Mouse (Mus musculus) forebrain, embryonic 14.5 days (tissue): ENCODE results near the gene Prrc2b. TPM values are rescaled to one million over a fixed set of nuclear protein-coding genes. Genes with fewer than 3 reads are reported as not detected.

Experiments
- ATAC-seq: fragments of 200-750 bp; cut with Nextera tagmentation; 2 replicates; pipeline ENCODE4 v1.8.0; 2017; ENCODE audit warnings: mild to moderate bottlenecking, moderate library complexity
- DNase-seq: peaks from one replicate; pipeline ENCODE4 v3.0.0-alpha.2; 2015; ENCODE audit warnings: low spot score
- H3K27ac ChIP-seq: fragments of 300-500 bp; sonication (generic); 2 replicates; pipeline ENCODE4 v1.5.1; 2014; ENCODE audit warnings: low read depth, mild to moderate bottlenecking, control low read depth, low read length, moderate library complexity
- H3K27me3 ChIP-seq: fragments of 300-500 bp; sonication (generic); replicated peaks from 2 replicates; pipeline ENCODE4 v1.6.1; 2014; ENCODE audit warnings: low read length, control low read depth, mixed read lengths; ENCODE audit not compliant: control insufficient read depth, insufficient read depth
- H3K36me3 ChIP-seq: fragments of 300-500 bp; sonication (generic); 2 replicates; pipeline ENCODE4 v1.6.1; 2014; ENCODE audit warnings: low read length, control low read depth; ENCODE audit not compliant: control insufficient read depth, insufficient read depth
- H3K4me1 ChIP-seq: fragments of 300-500 bp; sonication (generic); 2 replicates; pipeline ENCODE4 v1.6.1; 2014; ENCODE audit warnings: antibody characterized with exemption, low read length, control low read depth; ENCODE audit not compliant: control insufficient read depth, insufficient read depth
- H3K4me2 ChIP-seq: fragments of 300-500 bp; sonication (generic); 2 replicates; pipeline ENCODE4 v1.6.1; 2014; ENCODE audit warnings: mild to moderate bottlenecking, control low read depth, low read length
- H3K4me3 ChIP-seq: fragments of 300-500 bp; sonication (generic); 2 replicates; pipeline ENCODE4 v1.5.1; 2014; ENCODE audit warnings: low read depth, low read length, control low read depth
- H3K9ac ChIP-seq: fragments of 300-500 bp; sonication (generic); 2 replicates; pipeline ENCODE4 v1.6.1; 2014; ENCODE audit warnings: mild to moderate bottlenecking, low read length, control low read depth, moderate library complexity
- H3K9me3 ChIP-seq: fragments of 300-500 bp; sonication (generic); replicated peaks from 2 replicates; pipeline ENCODE4 v1.6.1; 2016; ENCODE audit warnings: low read length, control low read depth, mixed read lengths; ENCODE audit not compliant: control insufficient read depth
- WGBS: fragments of 180-500 bp; shearing (Covaris S2); extraction: QIAGEN DNeasy Blood & Tissue Kit; methylation state at CpG from one replicate; pipeline ENCODE4 v1.1.7; 2014; 5-methylcytosine and 5-hydroxymethylcytosine counted together
- polyA plus RNA-seq: library from polyadenylated mRNA; unstranded; fragments of >200 nt; fragmentation: Nextera tagmentation; extraction: Ambion mirVana; gene quantifications from 2 replicates; pipeline ENCODE4 v1.2.1, GENCODE M21; 2014

Prrc2b gene
- polyA plus RNA-seq, 1 experiment from 2014 or later, result 53.3 TPM

DNA sequence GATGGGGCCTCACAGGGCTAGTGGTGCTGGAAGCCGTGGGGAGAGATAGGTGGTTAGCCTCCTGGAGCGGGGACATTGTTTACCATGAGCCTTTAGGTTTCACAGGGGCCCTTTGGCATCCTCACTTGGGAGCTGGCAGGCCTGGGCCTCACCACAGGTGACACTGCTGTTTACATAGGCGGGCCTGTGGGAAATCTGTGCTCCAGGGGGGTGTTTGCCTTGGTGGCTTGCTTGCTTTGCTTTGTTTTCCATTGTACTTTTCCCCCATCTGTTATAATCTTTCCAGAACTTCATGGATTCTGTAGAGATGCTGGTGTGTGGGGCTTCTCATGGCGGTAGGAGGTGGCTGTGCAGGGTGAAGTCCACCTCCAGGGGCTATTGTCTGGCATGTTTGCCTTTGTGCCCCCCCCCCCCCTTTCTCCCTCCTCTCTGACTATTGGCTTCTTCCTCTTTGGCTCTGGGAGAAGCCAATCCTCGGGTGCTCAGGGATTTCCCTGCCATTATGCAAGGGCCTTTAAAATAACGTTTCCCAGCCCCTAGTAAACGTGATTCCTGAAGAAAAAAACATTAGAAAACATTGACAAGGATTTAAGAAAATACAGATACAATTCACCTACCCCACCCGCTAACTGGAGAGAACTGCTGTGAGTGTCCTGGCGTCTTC, 3.6 kb downstream of the Prrc2b start:
- WGBS, result 27% methylated on average over 9 of the region's 9 CpGs
- DNase-seq (no peak), ATAC-seq (no peak)
- Histone ChIP-seq H3K36me3 (no peaks in the 10 kb centered on the region), H3K9ac (peak overlapping the region; percentile 100), H3K4me2 (peak overlapping the region; percentile 96), H3K27me3 (no peaks in the 10 kb centered on the region), H3K9me3 (no peaks in the 10 kb centered on the region), H3K4me3 (peak overlapping the region; percentile 93), H3K4me1 (peaks cover 62% of the 10 kb centered on the region), H3K27ac (peak overlapping the region; percentile 66)

DNA sequence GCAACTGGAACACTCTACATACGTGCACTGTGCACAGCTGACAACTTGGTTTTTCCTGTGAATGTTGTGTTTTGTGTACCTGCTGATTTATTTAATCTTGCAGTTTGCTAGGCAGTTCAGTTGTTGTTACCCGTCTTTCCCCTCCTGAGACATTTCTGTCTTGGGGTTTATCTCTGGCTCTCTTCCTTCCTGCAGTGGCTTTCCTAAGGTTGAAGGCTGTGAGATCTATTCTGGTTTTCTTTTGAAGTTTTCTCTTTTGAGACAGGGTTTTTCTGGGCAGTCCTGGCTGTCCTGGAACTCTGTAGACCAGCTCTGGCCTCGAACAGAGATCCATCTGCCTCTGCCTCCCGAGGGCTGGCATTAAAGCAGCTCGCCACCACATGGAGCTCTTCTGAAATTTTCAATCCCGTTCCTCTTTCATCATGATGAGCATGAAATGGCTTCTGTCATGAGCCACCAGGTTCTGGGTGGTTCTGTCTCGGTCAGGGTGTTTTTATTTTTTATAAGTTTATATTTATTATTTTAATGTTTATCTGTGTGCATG, 4.2 kb downstream of the Prrc2b start:
- DNase-seq (no peak), ATAC-seq (no peak)
- Histone ChIP-seq H3K27ac (no peak overlapping the region), H3K9me3 (no peaks in the 10 kb centered on the region), H3K36me3 (0 out of 2 replicates have a peak, but pooled peaks cover 2% of the 10 kb centered on the region), H3K4me1 (peaks cover 62% of the 10 kb centered on the region), H3K4me2 (peak overlapping the region; percentile 96), H3K27me3 (no peaks in the 10 kb centered on the region), H3K9ac (no peak overlapping the region), H3K4me3 (no peak overlapping the region)
- 63% methylated on average over 7 of the region's 7 CpGs for WGBS

DNA sequence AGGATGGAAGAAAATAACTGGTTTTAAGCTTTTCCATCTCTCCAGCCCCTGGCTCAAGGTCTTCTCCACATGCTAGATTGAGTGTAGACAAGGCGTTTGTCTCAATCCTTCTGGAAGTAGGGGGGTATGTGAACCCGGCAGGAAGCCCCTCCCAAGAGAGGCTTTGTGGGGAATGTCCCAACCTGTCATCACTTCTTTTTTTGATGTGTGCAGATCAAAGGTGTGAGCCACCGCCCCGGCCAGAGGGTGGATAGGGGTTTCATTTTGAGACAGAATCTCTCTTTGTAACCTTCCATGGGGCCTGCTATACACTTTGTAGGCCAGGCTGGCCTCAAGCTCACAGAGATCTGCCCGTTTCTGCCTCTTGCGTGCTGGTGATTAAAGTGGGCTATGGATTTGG, 4.7 kb downstream of the Prrc2b start:
- Histone ChIP-seq H3K27ac (no peak overlapping the region), H3K27me3 (no peaks in the 10 kb centered on the region), H3K4me1 (peaks cover 62% of the 10 kb centered on the region), H3K4me2 (no peak overlapping the region), H3K36me3 (0 out of 2 replicates have a peak, but pooled peaks cover 8% of the 10 kb centered on the region), H3K9me3 (no peaks in the 10 kb centered on the region), H3K4me3 (no peak overlapping the region), H3K9ac (no peak overlapping the region)
- 76% methylated on average over 6 of the region's 6 CpGs for WGBS
- no peak for ATAC-seq
- DNase-seq, result no peak

DNA sequence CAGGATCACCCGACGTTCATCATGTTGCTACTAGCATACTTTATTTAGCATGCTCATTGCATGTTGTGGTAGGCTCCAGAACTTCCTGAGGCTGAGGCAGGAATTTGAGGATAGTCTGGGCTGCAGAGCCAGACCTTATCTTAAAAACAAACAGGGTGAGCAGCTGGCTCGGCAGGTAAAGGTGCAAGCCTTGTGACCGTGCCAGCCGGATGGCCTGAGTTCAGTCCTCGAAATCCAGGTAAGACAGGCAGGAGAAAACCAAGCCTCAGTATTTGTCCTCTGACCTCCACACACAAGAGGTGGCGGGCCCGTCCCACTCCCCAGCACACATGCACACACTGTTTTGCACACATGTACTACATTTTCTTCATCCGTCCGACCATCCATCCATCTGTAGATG, 5.8 kb downstream of the Prrc2b start:
- Histone ChIP-seq H3K27ac (peak overlapping the region; percentile 66), H3K36me3 (0 out of 2 replicates have a peak, but pooled peaks cover 9% of the 10 kb centered on the region), H3K9me3 (no peaks in the 10 kb centered on the region), H3K27me3 (no peaks in the 10 kb centered on the region), H3K4me1 (peaks cover 62% of the 10 kb centered on the region), H3K9ac (peak overlapping the region; percentile 45; the same call in 1 of the 2 replicates), H3K4me3 (no peak overlapping the region), H3K4me2 (peak overlapping the region; percentile 34)
- no peak for DNase-seq
- ATAC-seq, result no peak
- WGBS, result 60% methylated on average over 10 of the region's 10 CpGs

DNA sequence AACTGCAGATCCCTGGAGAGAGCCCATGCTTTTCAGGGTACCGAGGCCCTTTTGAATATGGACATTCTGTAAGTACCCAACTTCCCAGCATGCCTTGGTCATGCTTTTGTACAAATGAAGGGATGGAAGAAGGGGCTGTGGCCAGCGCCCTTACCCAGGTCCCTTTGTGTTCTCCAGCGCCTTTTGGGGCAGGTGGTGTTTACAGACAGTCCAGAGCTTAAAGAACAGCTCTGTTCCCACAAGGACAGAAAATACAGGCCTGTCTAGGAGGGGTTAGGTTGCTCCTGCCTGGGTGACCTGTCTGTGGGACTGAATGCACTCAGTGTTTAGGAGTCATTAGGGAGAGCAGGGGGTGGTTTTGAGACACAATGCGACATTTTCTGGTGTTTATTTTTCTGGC, 6.4 kb downstream of the Prrc2b start:
- WGBS, result 2% methylated on average over 4 of the region's 4 CpGs
- no peaks in the 10 kb centered on the region for H3K9me3 ChIP-seq
- H3K4me2 ChIP-seq, result peak overlapping the region; percentile 34
- DNase-seq (peak; percentile 41), ATAC-seq (peak; percentile 27; the same call in 1 of the 2 replicates)
- H3K4me1 ChIP-seq, result peaks cover 61% of the 10 kb centered on the region
- H3K9ac ChIP-seq, result peak overlapping the region; percentile 45
- no peaks in the 10 kb centered on the region for H3K27me3 ChIP-seq
- peak overlapping the region; percentile 66 for H3K27ac ChIP-seq
- H3K4me3 ChIP-seq, result no peak overlapping the region
- 0 out of 2 replicates have a peak, but pooled peaks cover 9% of the 10 kb centered on the region for H3K36me3 ChIP-seq

DNA sequence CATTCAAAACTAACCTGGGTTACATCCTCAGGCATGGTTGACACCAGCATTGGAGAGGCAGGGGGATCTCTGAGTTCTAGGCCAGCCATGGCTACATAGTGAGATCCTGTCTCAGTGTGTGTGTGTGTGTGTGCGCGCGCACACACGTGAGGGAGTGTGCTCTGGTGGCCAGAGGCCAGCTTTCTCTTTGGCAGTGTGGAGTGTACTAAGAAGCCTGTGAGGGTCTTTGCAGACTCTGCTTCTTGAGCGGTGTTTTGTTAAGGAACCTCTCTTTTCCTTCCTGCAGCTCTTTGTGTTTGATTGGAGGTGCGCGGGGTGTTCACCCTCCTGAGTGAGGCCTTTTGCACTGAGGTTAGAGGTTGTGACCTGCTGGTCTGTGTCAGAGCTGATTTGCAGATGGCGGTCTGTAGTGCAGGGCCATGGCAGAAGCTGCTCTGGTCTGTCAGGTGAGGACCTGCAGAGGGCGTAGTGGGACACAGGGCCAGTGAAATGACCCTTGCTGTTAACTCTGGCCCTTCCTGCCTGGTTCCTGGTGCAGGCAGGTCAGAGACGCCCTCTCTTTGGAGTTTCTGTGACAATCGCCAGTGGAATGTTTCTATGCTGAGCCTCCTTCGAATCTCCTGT, 7.8 kb downstream of the Prrc2b start:
- Histone ChIP-seq H3K9ac (no peak overlapping the region), H3K4me1 (peaks cover 48% of the 10 kb centered on the region), H3K4me2 (no peak overlapping the region), H3K27ac (no peak overlapping the region), H3K27me3 (no peaks in the 10 kb centered on the region), H3K4me3 (no peak overlapping the region), H3K36me3 (0 out of 2 replicates have a peak, but pooled peaks cover 9% of the 10 kb centered on the region), H3K9me3 (no peaks in the 10 kb centered on the region)
- ATAC-seq, result no peak
- WGBS, result 79% methylated on average over 12 of the region's 12 CpGs
- DNase-seq, result no peak

DNA sequence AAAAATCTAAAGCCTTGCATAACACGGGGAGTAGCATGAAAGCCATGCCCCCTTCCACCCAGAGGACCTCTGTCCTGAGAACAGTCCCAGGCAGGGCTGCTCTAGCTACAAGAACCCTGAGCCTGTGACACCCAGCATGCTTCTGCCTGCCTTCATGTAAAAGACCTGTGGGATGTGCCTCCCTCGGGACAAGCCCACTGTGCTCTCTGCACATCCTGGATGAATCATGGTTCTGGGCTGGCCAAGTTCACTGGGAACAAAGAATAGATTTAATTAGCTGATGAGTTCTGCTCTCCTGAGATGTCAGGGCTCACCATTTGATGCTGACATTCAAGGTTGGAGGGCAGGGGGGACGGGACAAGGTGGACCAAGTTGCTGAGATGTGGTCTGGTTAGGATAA, 9.6 kb downstream of the Prrc2b start:
- DNase-seq, result no peak
- no peak overlapping the region for H3K4me3 ChIP-seq
- peaks cover 38% of the 10 kb centered on the region for H3K4me1 ChIP-seq
- ATAC-seq, result no peak
- H3K9me3 ChIP-seq, result no peaks in the 10 kb centered on the region
- no peak overlapping the region for H3K4me2 ChIP-seq
- no peaks in the 10 kb centered on the region for H3K27me3 ChIP-seq
- WGBS, result 86% methylated on average over 3 of the region's 3 CpGs
- H3K9ac ChIP-seq, result no peak overlapping the region
- H3K36me3 ChIP-seq, result 0 out of 2 replicates have a peak, but pooled peaks cover 9% of the 10 kb centered on the region
- no peak overlapping the region for H3K27ac ChIP-seq

DNA sequence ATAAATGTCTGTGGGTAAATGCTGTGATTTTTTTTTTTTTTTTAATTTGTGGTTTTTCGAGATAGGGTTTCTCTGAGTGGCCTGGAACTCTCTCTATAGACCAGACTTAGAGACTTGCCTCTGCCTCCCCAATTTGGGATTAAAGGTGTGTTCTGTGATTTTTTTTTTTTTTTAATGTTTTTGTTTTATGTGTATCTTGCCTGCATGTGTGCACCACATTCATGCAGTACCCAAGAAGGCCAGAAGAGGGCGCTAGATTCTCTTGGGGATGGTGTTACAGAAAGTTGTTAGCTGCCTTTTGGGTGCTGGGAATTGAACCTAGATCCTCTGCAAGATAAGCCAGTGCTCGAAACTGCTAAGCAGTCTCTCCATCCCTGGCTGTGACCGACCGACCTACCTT, 10.1 kb downstream of the Prrc2b start:
- Histone ChIP-seq H3K27me3 (no peaks in the 10 kb centered on the region), H3K4me3 (no peak overlapping the region), H3K9ac (no peak overlapping the region), H3K27ac (no peak overlapping the region), H3K4me1 (peaks cover 34% of the 10 kb centered on the region), H3K4me2 (no peak overlapping the region), H3K36me3 (0 out of 2 replicates have a peak, but pooled peaks cover 9% of the 10 kb centered on the region), H3K9me3 (no peaks in the 10 kb centered on the region)
- WGBS, result 82% methylated on average over 5 of the region's 5 CpGs
- no peak for DNase-seq
- ATAC-seq, result no peak

DNA sequence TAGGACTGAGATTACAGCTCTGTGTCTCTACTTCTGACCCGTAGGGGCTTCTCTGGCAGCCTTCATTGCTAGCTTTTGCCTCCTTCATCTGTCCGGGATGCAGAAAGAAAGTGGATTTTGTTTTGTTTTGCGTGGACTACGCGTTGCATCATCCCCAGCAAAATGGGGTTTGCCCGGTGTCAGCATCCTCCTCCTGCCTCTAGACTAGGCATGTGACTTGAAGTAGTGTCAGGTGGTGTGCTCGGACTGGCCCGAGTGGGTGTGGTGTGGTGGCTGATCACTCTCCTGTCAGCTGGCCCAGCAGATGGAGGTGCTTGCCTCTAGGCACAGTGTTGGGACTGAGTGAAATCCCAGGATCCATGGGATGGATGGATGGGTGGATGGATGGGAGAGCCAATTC, 11.2 kb downstream of the Prrc2b start:
- Histone ChIP-seq H3K27me3 (no peaks in the 10 kb centered on the region), H3K9ac (no peak overlapping the region), H3K4me2 (no peak overlapping the region), H3K9me3 (no peaks in the 10 kb centered on the region), H3K36me3 (0 out of 2 replicates have a peak, but pooled peaks cover 9% of the 10 kb centered on the region), H3K4me3 (no peak overlapping the region), H3K4me1 (peaks cover 34% of the 10 kb centered on the region), H3K27ac (no peak overlapping the region)
- ATAC-seq (no peak), DNase-seq (no peak)
- 97% methylated on average over 8 of the region's 8 CpGs for WGBS
